Mouse (Mus musculus) E14TG2a.4 (cell line): Measurements from ENCODE around the gene Hectd4.

Experiments used
- H3K27me3 ChIP-seq: 2 replicates; pipeline ENCODE4 v1.6.1; 2014; ENCODE audit warnings: low read length, control low read depth; ENCODE audit not compliant: insufficient read depth
- H3K36me3 ChIP-seq: 2 replicates; pipeline ENCODE4 v1.6.1; 2014; ENCODE audit warnings: low read length, control low read depth; ENCODE audit not compliant: insufficient read depth
- H3K4me1 ChIP-seq: replicated peaks from 2 replicates; pipeline ENCODE4 v1.6.1; 2014; ENCODE audit warnings: low read depth, low read length, control low read depth
- H3K4me3 ChIP-seq: replicated peaks from 2 replicates; pipeline ENCODE4 v1.5.1; 2014; ENCODE audit warnings: mild to moderate bottlenecking, low read length
- H3K9me3 ChIP-seq: 2 replicates; pipeline ENCODE4 v1.6.1; 2014; ENCODE audit warnings: low read length, control low read depth
- CTCF ChIP-seq: conservative IDR thresholded peaks from 2 replicates; pipeline ENCODE4 v1.5.1; 2014; ENCODE audit warnings: low read length
- NANOG ChIP-seq: IDR thresholded peaks from 2 replicates; pipeline ENCODE4 v1.6.1; 2014; ENCODE audit warnings: borderline replicate concordance, low read length, mixed read lengths
- POU5F1 ChIP-seq: IDR thresholded peaks from 2 replicates; pipeline ENCODE4 v1.6.1; 2014; ENCODE audit warnings: low read length, borderline replicate concordance

Gene Hectd4

DNA sequence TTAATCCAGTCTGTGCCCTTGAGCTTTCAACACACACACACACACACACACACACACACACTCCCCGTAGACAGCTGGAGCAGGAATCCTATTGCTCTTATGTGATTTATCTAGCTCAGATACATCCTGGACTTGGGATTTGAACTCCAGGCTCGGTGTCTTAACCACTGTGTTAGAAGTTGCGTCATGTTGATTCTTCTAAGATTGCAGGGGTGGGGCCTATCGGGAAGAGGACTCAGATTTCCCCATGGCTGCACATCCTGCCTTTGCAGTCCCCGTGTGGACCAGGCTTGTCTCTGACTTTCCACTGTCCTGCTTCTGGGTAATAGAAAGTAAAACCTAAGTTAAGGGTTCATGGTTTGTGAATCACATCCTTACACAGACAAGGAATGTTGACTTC lies 180.0 kb downstream of the Hectd4 start:
- Histone ChIP-seq H3K4me3 (peak overlapping the region; percentile 95), H3K36me3 (peaks cover 49% of the 10 kb centered on the region), H3K9me3 (no peaks in the 10 kb centered on the region), H3K27me3 (no peaks in the 10 kb centered on the region), H3K4me1 (peaks cover 71% of the 10 kb centered on the region)
- TF ChIP-seq POU5F1 (no peak), NANOG (no peak), CTCF (no peak)

DNA sequence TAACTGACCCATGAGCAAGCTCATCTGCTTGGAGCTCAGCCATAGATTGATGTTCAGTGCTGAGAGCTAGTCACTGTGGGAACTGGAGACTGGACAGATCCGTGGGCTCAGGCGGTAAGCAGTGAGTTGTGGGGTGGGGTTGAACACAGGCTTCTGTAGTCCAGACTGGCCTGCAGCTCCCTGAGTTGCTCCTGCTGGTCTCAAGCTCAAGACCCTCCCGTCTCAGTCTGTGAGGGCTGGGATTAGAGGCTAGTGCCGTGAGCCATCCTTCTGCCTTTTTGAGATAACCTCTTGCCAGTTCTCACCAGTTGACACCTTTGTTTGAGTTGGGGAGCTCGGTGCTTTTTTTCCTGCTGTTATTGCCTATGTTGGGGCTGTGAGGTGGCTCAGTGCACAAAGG lies 180.8 kb downstream of the Hectd4 start:
- no peaks in the 10 kb centered on the region for H3K27me3 ChIP-seq
- no peak for TF ChIP-seq CTCF
- no peaks in the 10 kb centered on the region for H3K9me3 ChIP-seq
- H3K36me3 ChIP-seq: peaks cover 56% of the 10 kb centered on the region
- H3K4me1 ChIP-seq: peaks cover 79% of the 10 kb centered on the region
- peak overlapping the region; percentile 0; the same call in 1 of the 2 replicates for H3K4me3 ChIP-seq

DNA sequence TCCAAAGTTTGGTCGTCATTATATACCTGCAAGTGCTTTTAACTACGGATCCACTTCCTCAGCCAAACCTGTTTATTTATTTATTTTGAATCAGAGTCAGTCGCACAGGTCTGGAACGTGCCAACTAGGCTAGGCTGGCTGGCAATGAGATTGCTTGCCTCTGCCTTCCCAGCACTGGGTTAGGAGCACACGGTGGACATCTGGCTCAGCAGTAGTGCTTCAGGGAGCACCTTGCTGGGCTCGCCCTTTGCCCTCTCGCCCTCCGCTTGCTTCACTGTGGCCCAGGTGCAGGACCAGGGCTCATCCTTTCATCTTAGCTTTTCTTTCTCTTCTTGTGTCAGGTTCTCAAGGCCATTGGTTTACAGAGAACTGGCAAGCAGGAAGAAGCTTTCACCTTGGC lies 187.8 kb downstream of the Hectd4 start:
- Histone ChIP-seq H3K4me1 (peaks cover 69% of the 10 kb centered on the region), H3K9me3 (no peaks in the 10 kb centered on the region), H3K4me3 (no peak overlapping the region), H3K36me3 (peaks cover 89% of the 10 kb centered on the region), H3K27me3 (no peaks in the 10 kb centered on the region)
- no peak for TF ChIP-seq NANOG
- TF ChIP-seq CTCF: no peak
- no peak for TF ChIP-seq POU5F1

DNA sequence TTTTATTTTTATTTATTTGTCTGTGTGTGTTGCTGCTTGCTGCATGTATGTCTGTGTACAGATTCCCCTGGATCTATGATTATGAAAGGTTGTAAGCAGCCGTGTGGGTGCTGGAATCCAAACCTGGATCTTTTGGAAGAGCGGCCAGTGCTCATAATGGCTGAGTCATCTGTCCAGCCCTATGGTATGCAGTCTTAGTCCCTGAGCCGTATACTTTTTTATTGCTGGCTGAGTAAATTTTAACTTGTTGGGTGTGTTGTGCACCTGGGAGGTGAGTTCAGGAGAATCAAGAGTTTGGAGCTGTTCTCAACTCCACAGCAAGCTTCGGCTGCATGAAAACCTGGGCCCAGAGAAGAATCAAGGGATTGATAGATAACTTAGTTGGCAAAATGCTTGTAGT lies 191.0 kb downstream of the Hectd4 start:
- TF ChIP-seq NANOG: no peak
- TF ChIP-seq POU5F1: no peak
- no peak for TF ChIP-seq CTCF
- Histone ChIP-seq H3K4me1 (peaks cover 39% of the 10 kb centered on the region), H3K27me3 (no peaks in the 10 kb centered on the region), H3K36me3 (peaks cover 95% of the 10 kb centered on the region), H3K9me3 (no peaks in the 10 kb centered on the region), H3K4me3 (no peak overlapping the region)
